Comparison of ENCODE assay signal across 8 mouse cellular contexts in the genomic region with DNA sequence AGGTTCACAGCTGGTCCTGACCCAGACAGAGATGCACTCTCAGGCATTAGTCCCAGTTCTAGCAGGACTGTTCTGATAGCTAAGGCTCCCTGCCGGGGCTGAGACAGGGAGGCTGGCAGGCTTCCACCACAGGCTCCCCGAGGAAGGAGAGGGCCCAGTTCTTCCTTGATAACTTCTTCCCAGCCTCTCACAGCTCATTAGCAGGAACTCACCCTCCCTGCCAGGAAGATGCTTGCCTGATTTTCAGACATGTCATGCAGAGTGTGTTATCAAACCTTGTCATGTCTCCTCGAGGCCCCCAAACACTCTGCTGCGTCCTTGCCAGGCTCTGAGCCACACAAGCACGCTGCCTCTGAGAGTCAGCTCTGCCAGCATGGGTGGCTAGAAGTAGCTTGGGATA. TPM values are rescaled to one million over a fixed set of nuclear protein-coding genes. Genes with fewer than 3 reads are reported as not detected.
DNase-seq lines count a peak whose midpoint lies in the region; ATAC-seq lines count a peak whose summit lies in the region.

No protein-coding gene starts in this region.

- H3K4me2 ChIP-seq in midbrain, embryonic 11.5 days, result no peak overlapping the region
- H3K4me2 ChIP-seq in heart, embryonic 12.5 days, result no peak overlapping the region
- no peak overlapping the region for H3K4me2 ChIP-seq in midbrain, embryonic 16.5 days (ENCODE audit: low read length)

- 64% methylated on average over 5 of the region's 5 CpGs for WGBS in midbrain, embryonic 10.5 days
- WGBS in midbrain, embryonic 11.5 days, result 69% methylated on average over 5 of the region's 5 CpGs
- WGBS in heart, embryonic 12.5 days, result 7% methylated on average over 5 of the region's 5 CpGs
- WGBS in midbrain, embryonic 16.5 days, result 29% methylated on average over 5 of the region's 5 CpGs

- H3K4me3 ChIP-seq in midbrain, embryonic 10.5 days, result no peak overlapping the region
- no peak overlapping the region for H3K4me3 ChIP-seq in midbrain, embryonic 11.5 days (ENCODE audit: low read depth, low read length)
- H3K4me3 ChIP-seq in heart, embryonic 12.5 days, result no peak overlapping the region
- no peak overlapping the region for H3K4me3 ChIP-seq in midbrain, embryonic 16.5 days (ENCODE audit: low read depth, low read length)

- H3K36me3 ChIP-seq in midbrain, embryonic 10.5 days, result no peaks in the 10 kb centered on the region
- no peaks in the 10 kb centered on the region for H3K36me3 ChIP-seq in midbrain, embryonic 11.5 days (ENCODE audit: control insufficient read depth, insufficient read depth, low read length)
- 0 out of 2 replicates have a peak, but pooled peaks cover 3% of the 10 kb centered on the region for H3K36me3 ChIP-seq in heart, embryonic 12.5 days
- H3K36me3 ChIP-seq in midbrain, embryonic 16.5 days (ENCODE audit: control insufficient read depth, insufficient read depth, low read length), result no peaks in the 10 kb centered on the region

- H3K27me3 ChIP-seq in midbrain, embryonic 10.5 days (ENCODE audit: low read depth, poor library complexity, severe bottlenecking), result no peaks in the 10 kb centered on the region
- H3K27me3 ChIP-seq in midbrain, embryonic 11.5 days (ENCODE audit: control insufficient read depth, insufficient read depth, low read length), result no peaks in the 10 kb centered on the region
- H3K27me3 ChIP-seq in heart, embryonic 12.5 days (replicated peaks), result no peaks in the 10 kb centered on the region
- H3K27me3 ChIP-seq in midbrain, embryonic 16.5 days (ENCODE audit: control insufficient read depth, insufficient read depth, low read depth, low read length), result no peaks in the 10 kb centered on the region

- H3K9me3 ChIP-seq in midbrain, embryonic 10.5 days (replicated peaks), result no peaks in the 10 kb centered on the region
- H3K9me3 ChIP-seq in midbrain, embryonic 11.5 days (ENCODE audit: control insufficient read depth, low read length), result no peaks in the 10 kb centered on the region
- no peaks in the 10 kb centered on the region for H3K9me3 ChIP-seq in heart, embryonic 12.5 days (replicated peaks)
- no peaks in the 10 kb centered on the region for H3K9me3 ChIP-seq in midbrain, embryonic 16.5 days (replicated peaks; ENCODE audit: control insufficient read depth, low read length, poor library complexity, severe bottlenecking)

- no peak overlapping the region for H3K9ac ChIP-seq in midbrain, embryonic 11.5 days (ENCODE audit: low read length)
- H3K9ac ChIP-seq in heart, embryonic 12.5 days, result peak overlapping the region; percentile 32; the same call in 1 of the 2 replicates
- H3K9ac ChIP-seq in midbrain, embryonic 16.5 days (ENCODE audit: low read depth, low read length), result no peak overlapping the region; the same call in 1 of the 2 replicates

- peaks cover 43% of the 10 kb centered on the region for H3K4me1 ChIP-seq in midbrain, embryonic 10.5 days
- H3K4me1 ChIP-seq in midbrain, embryonic 11.5 days (ENCODE audit: control insufficient read depth, insufficient read depth, low read length), result peaks cover 6% of the 10 kb centered on the region; the same call in 1 of the 2 replicates
- H3K4me1 ChIP-seq in heart, embryonic 12.5 days (replicated peaks), result peaks cover 57% of the 10 kb centered on the region
- peaks cover 11% of the 10 kb centered on the region for H3K4me1 ChIP-seq in midbrain, embryonic 16.5 days (ENCODE audit: control insufficient read depth, insufficient read depth, low read length)

- H3K27ac ChIP-seq in midbrain, embryonic 10.5 days (replicated peaks), result peak overlapping the region; percentile 5
- H3K27ac ChIP-seq in midbrain, embryonic 11.5 days (ENCODE audit: low read depth, low read length), result no peak overlapping the region
- H3K27ac ChIP-seq in heart, embryonic 12.5 days (ENCODE audit: poor library complexity, severe bottlenecking), result peak overlapping the region; percentile 22
- 0 out of 2 replicates have a peak overlapping the region, but pooled peaks have one; percentile 7 for H3K27ac ChIP-seq in midbrain, embryonic 16.5 days (ENCODE audit: low read length)

- DNase-seq in adrenal gland, postnatal 10 days, result peak; percentile 50
- DNase-seq in adrenal gland, adult 18-20 months (ENCODE audit: low spot score in 2 of 2), result no peak
- no peak for DNase-seq in midbrain, embryonic 10.5 days (ENCODE audit: low spot score)
- no peak for DNase-seq in midbrain, embryonic 11.5 days (ENCODE audit: low spot score, missing footprints)
- DNase-seq in layer of hippocampus, postnatal 10 days (ENCODE audit: low spot score in 2 of 2), result no peak
- no peak for DNase-seq in frontal cortex, postnatal 25 days (ENCODE audit: low spot score in 2 of 2)

- ATAC-seq in midbrain, embryonic 11.5 days (ENCODE audit: low FRiP score), result no peak
- no peak for ATAC-seq in heart, embryonic 12.5 days (ENCODE audit: insufficient number of reproducible peaks, low FRiP score)
- 0 out of 2 replicates have a peak, but pooled peaks have one; percentile 18 for ATAC-seq in midbrain, embryonic 16.5 days

RNA-seq across cellular contexts. Expression of a gene that starts 54.1 kb away (rescaled TPM):
- total RNA-seq in adrenal gland, postnatal 10 days (2021), result 10 to 100 TPM; 30.8 to 32.9 TPM
- 10 to 100 TPM; 24.3 to 28.9 TPM for total RNA-seq in adrenal gland, adult 18-20 months (2021)
- 8.4 and 8.6 TPM in 2 replicates for polyA plus RNA-seq in midbrain, embryonic 10.5 days (2016; fragmentation: Nextera tagmentation; extraction: Ambion mirVana)
- 19.1 and 24.6 TPM in 2 replicates for polyA plus RNA-seq in midbrain, embryonic 11.5 days (2014; fragmentation: Nextera tagmentation; extraction: Ambion mirVana)
- polyA plus RNA-seq in heart, embryonic 12.5 days (2016; fragmentation: Nextera tagmentation; extraction: Ambion mirVana), result 31.7 and 31.9 TPM in 2 replicates
- polyA plus RNA-seq in midbrain, embryonic 16.5 days (2015; fragmentation: Nextera tagmentation; extraction: Ambion mirVana), result 6.7 and 9.2 TPM in 2 replicates
- total RNA-seq in layer of hippocampus, postnatal 10 days (2021), result 10 to 100 TPM; 16.9 TPM
